Mouse (Mus musculus): ENCODE measurements around the gene Mtss1l.

Mtss1l gene

GRCm38 (mm10) chr8:110705391-110706287 is 15.6 kb upstream of the Mtss1l start:
- DNase-seq (ENCODE audit: low read depth in 1 of 2, low spot score in 2 of 2), result no peak

GRCm38 (mm10) chr8:110706288-110706870 is 14.9 kb upstream of the Mtss1l start:
- DNase-seq (ENCODE audit: low read depth in 1 of 2, low spot score in 2 of 2), result no peak

- no peak for DNase-seq (ENCODE audit: low read depth in 1 of 2, low spot score in 2 of 2)
These were observed 12.8 kb upstream of the Mtss1l start for GRCm38 (mm10) chr8:110708429-110708828.

GRCm38 (mm10) chr8:110710593-110710992 is 10.7 kb upstream of the Mtss1l start:
- DNase-seq (ENCODE audit: low read depth in 1 of 2, low spot score in 2 of 2), result no peak

GRCm38 (mm10) chr8:110711271-110711934 is 9.9 kb upstream of the Mtss1l start:
- no peak for DNase-seq (ENCODE audit: low read depth in 1 of 2, low spot score in 2 of 2)

GRCm38 (mm10) chr8:110713073-110713472 is 8.2 kb upstream of the Mtss1l start:
- no peak for DNase-seq (ENCODE audit: low read depth in 1 of 2, low spot score in 2 of 2)

- no peak for DNase-seq (ENCODE audit: low read depth in 1 of 2, low spot score in 2 of 2)
These were observed 6.3 kb upstream of the Mtss1l start for GRCm38 (mm10) chr8:110714827-110715519.

GRCm38 (mm10) chr8:110716075-110716474 is 5.2 kb upstream of the Mtss1l start:
- no peak for DNase-seq (ENCODE audit: low read depth in 1 of 2, low spot score in 2 of 2)

GRCm38 (mm10) chr8:110717131-110717530 is 4.1 kb upstream of the Mtss1l start:
- no peak for DNase-seq (ENCODE audit: low read depth in 1 of 2, low spot score in 2 of 2)

GRCm38 (mm10) chr8:110718209-110718968 is 2.9 kb upstream of the Mtss1l start:
- DNase-seq (ENCODE audit: low read depth in 1 of 2, low spot score in 2 of 2), result no peak

- no peak for DNase-seq (ENCODE audit: low read depth in 1 of 2, low spot score in 2 of 2)
These were observed 2.2 kb upstream of the Mtss1l start for GRCm38 (mm10) chr8:110718969-110719670.

- DNase-seq (ENCODE audit: low read depth in 1 of 2, low spot score in 2 of 2), result no peak
These were observed 1.2 kb upstream of the Mtss1l start for GRCm38 (mm10) chr8:110719898-110720653.

GRCm38 (mm10) chr8:110721606-110722413 is 534 bp downstream of the Mtss1l start:
- DNase-seq (ENCODE audit: low read depth in 1 of 2, low spot score in 2 of 2), result no peak

GRCm38 (mm10) chr8:110722414-110723011 is 1.2 kb downstream of the Mtss1l start:
- no peak for DNase-seq (ENCODE audit: low read depth in 1 of 2, low spot score in 2 of 2)

- DNase-seq (ENCODE audit: low read depth in 1 of 2, low spot score in 2 of 2), result no peak
These were observed 3.2 kb downstream of the Mtss1l start for GRCm38 (mm10) chr8:110724493-110724892.

GRCm38 (mm10) chr8:110725084-110725838 is 4.0 kb downstream of the Mtss1l start:
- DNase-seq (ENCODE audit: low read depth in 1 of 2, low spot score in 2 of 2), result no peak

GRCm38 (mm10) chr8:110726893-110727292 is 5.6 kb downstream of the Mtss1l start:
- DNase-seq (ENCODE audit: low read depth in 1 of 2, low spot score in 2 of 2), result no peak

Data from monocyte, adult 2 months (primary cell).